ENCODE assay signal across 16 mouse cellular contexts in genomic region chr13:35067084-35067483, GRCm38 (mm10). TPM values are rescaled to one million over a fixed set of nuclear protein-coding genes. Genes with fewer than 3 reads are reported as not detected.
DNase-seq lines count a peak whose midpoint lies in the region; ATAC-seq and TF ChIP-seq lines count a peak whose summit lies in the region.
"Had no signal": no experiment of that assay in that cellular context is flagged by ENCODE, and none has a peak within 500 bp of the region (broad histone marks: within the 10 kb centered on the region; RNA-seq: fewer than 3 reads in every experiment).

No protein-coding gene starts in this region.

- intact Hi-C loops in heart, postnatal 10 days (cut with DNase I): no loop called here

- no peaks in the 10 kb centered on the region for H3K27me3 ChIP-seq in kidney, adult 2 months (replicated peaks; ENCODE audit: control insufficient read depth, insufficient read depth, low read length)
- no peaks in the 10 kb centered on the region for H3K27me3 ChIP-seq in kidney, embryonic 16.5 days (ENCODE audit: insufficient read depth, low read length)
- no peaks in the 10 kb centered on the region for H3K27me3 ChIP-seq in intestine, embryonic 15.5 days (replicated peaks)
- H3K27me3 ChIP-seq: CH12.LX; hindbrain, embryonic 12.5 days had no signal

- WGBS in kidney, adult 2 months: 32% methylated on average over 2 of the region's 2 CpGs
- WGBS in kidney, embryonic 16.5 days: 81% methylated on average over 2 of the region's 2 CpGs
- WGBS in intestine, embryonic 15.5 days: 77% methylated on average over 2 of the region's 2 CpGs

- no peak for ATAC-seq in kidney, embryonic 16.5 days (ENCODE audit: low FRiP score, low TSS enrichment)
- ATAC-seq in intestine, embryonic 15.5 days: no peak
- ATAC-seq: forebrain, embryonic 14.5 days had no signal

- H3K4me2 ChIP-seq in kidney, embryonic 16.5 days (replicated peaks; ENCODE audit: low read depth, low read length): no peak overlapping the region
- H3K4me2 ChIP-seq in intestine, embryonic 15.5 days (replicated peaks): no peak overlapping the region
- H3K4me2 ChIP-seq: hindbrain, embryonic 12.5 days; lung, embryonic 14.5 days had no signal

- DNase-seq in adrenal gland, adult (ENCODE audit: inconsistent age in 2 of 2, low spot score in 1 of 2): peak; percentile 59 to 86
- DNase-seq in adrenal gland, adult 18-20 months (ENCODE audit: low spot score in 2 of 2): no peak
- peak; percentile 87 for DNase-seq in kidney, adult 2 months
- DNase-seq in adipocyte (ENCODE audit: low spot score): peak; percentile 75
- peak; percentile 54 for DNase-seq in heart, postnatal 10 days
- DNase-seq in left cerebral cortex, adult 18-20 months (ENCODE audit: low spot score in 2 of 2): no peak
- DNase-seq: cerebellum, adult 9-10 months; embryo, embryonic 11 days; lung, embryonic 14.5 days; midbrain, embryonic 14.5 days; thymus, adult 18-20 months had no signal

- H3K9me3 ChIP-seq in kidney, embryonic 16.5 days (ENCODE audit: low read length): no peaks in the 10 kb centered on the region
- no peaks in the 10 kb centered on the region for H3K9me3 ChIP-seq in intestine, embryonic 15.5 days
- H3K9me3 ChIP-seq: hindbrain, embryonic 12.5 days had no signal

- no peak overlapping the region for H3K9ac ChIP-seq in kidney, embryonic 16.5 days (replicated peaks; ENCODE audit: low read length)
- no peak overlapping the region for H3K9ac ChIP-seq in intestine, embryonic 15.5 days
- H3K9ac ChIP-seq: hindbrain, embryonic 12.5 days; lung, embryonic 14.5 days had no signal

- no peak overlapping the region for H3K4me3 ChIP-seq in kidney, adult 2 months (ENCODE audit: insufficient read depth, low read depth, low read length)
- H3K4me3 ChIP-seq in kidney, embryonic 16.5 days (ENCODE audit: low read length): no peak overlapping the region
- no peak overlapping the region for H3K4me3 ChIP-seq in intestine, embryonic 15.5 days (replicated peaks)
- H3K4me3 ChIP-seq: hindbrain, embryonic 12.5 days had no signal

- H3K27ac ChIP-seq in kidney, adult 2 months (ENCODE audit: insufficient read depth, low read depth, low read length): peak overlapping the region; percentile 28
- no peak overlapping the region for H3K27ac ChIP-seq in kidney, embryonic 16.5 days (ENCODE audit: low read length)
- H3K27ac ChIP-seq in intestine, embryonic 15.5 days: no peak overlapping the region
- H3K27ac ChIP-seq: hindbrain, embryonic 12.5 days had no signal

- TF ChIP-seq POLR2A in kidney, adult 2 months (IDR thresholded peaks at IDR 0.05; ENCODE audit: low read depth, low read length): no peak

- TF ChIP-seq CTCF in kidney, adult 2 months (conservative IDR thresholded peaks at IDR 0.05; ENCODE audit: insufficient read depth, insufficient read length, low read depth, low read length): no peak

- H3K36me3 ChIP-seq in kidney, adult 2 months (ENCODE audit: control insufficient read depth, insufficient read depth, low read length): no peaks in the 10 kb centered on the region
- no peaks in the 10 kb centered on the region for H3K36me3 ChIP-seq in kidney, embryonic 16.5 days (ENCODE audit: insufficient read depth, low read length)
- H3K36me3 ChIP-seq in intestine, embryonic 15.5 days: no peaks in the 10 kb centered on the region
- H3K36me3 ChIP-seq: hindbrain, embryonic 12.5 days had no signal

- peaks cover 10% of the 10 kb centered on the region; the same call in 1 of the 2 replicates for H3K4me1 ChIP-seq in kidney, adult 2 months (ENCODE audit: control insufficient read depth, insufficient read depth, low read length)
- H3K4me1 ChIP-seq in kidney, embryonic 16.5 days (ENCODE audit: insufficient read depth, low read length): no peaks in the 10 kb centered on the region
- no peaks in the 10 kb centered on the region for H3K4me1 ChIP-seq in intestine, embryonic 15.5 days (replicated peaks)
- H3K4me1 ChIP-seq: hindbrain, embryonic 12.5 days had no signal

RNA-seq across cellular contexts. Expression of gene Eci2, which starts 40.2 kb away (rescaled TPM):
- total RNA-seq in adrenal gland, adult 18-20 months (2021): 100 to 1,000 TPM; 105 to 116 TPM
- 76.2 and 82.5 TPM in 2 replicates for polyA plus RNA-seq in kidney, adult 2 months (2012; rRNA removed)
- polyA plus RNA-seq in kidney, embryonic 16.5 days (2015; fragmentation: Nextera tagmentation; extraction: Ambion mirVana): 144 and 147 TPM in 2 replicates
- 100 to 1,000 TPM; 295 to 312 TPM for total RNA-seq in heart, postnatal 10 days (2021)
- polyA plus RNA-seq in intestine, embryonic 15.5 days (2015; fragmentation: Nextera tagmentation; extraction: Ambion mirVana): 140 and 147 TPM in 2 replicates
- total RNA-seq in left cerebral cortex, adult 18-20 months (2021): 10 to 100 TPM; 46.7 to 46.9 TPM

Comparison
In these comparisons a context has a peak if more than half of its experiments do, and no peak if none do; other contexts are left out.
1. DNase-seq: peak in adrenal gland, adult (2 of 2), kidney, adult 2 months (single experiment), adipocyte (single experiment) and heart, postnatal 10 days (2 of 2); none in adrenal gland, adult 18-20 months (0 of 2) and left cerebral cortex, adult 18-20 months (0 of 2).